8 mouse cellular contexts compared by ENCODE assay signal in genomic region chr13:21171156-21171530, GRCm38 (mm10). TPM values are rescaled to one million over a fixed set of nuclear protein-coding genes. Genes with fewer than 3 reads are reported as not detected.
DNase-seq lines count a peak whose midpoint lies in the region; ATAC-seq lines count a peak whose summit lies in the region.

No protein-coding gene starts in this region.

- WGBS in heart, embryonic 16.5 days: 12% methylated on average over 15 of the region's 15 CpGs
- WGBS in midbrain, embryonic 10.5 days: 6% methylated on average over 14 of the region's 15 CpGs

- intact Hi-C loops in left cerebral cortex, postnatal 4 days (cut with DNase I): loop anchor here (5.0 kb wide), 1 partner anchor 106 kb away; no protein-coding TSS in a partner anchor

- peak overlapping the region; percentile 66 for H3K4me3 ChIP-seq in heart, embryonic 16.5 days (ENCODE audit: low read length)
- peak overlapping the region; percentile 64 for H3K4me3 ChIP-seq in midbrain, embryonic 10.5 days

- peak; percentile 18 for DNase-seq in left cerebral cortex, postnatal 4 days
- DNase-seq in left cerebral cortex, adult 18-20 months (ENCODE audit: low spot score in 2 of 2): no peak
- DNase-seq in cerebellum, adult 9-11 months: peak; percentile 33
- peak; percentile 47 for DNase-seq in midbrain, embryonic 10.5 days (ENCODE audit: low spot score)
- DNase-seq in ovary, adult 18-20 months (ENCODE audit: low spot score): no peak
- DNase-seq in ovary, postnatal 14 days (ENCODE audit: low spot score): no peak

- no peaks in the 10 kb centered on the region for H3K27me3 ChIP-seq in heart, embryonic 16.5 days (ENCODE audit: control insufficient read depth, insufficient read depth, low read length)
- no peaks in the 10 kb centered on the region; the same call in 1 of the 2 replicates for H3K27me3 ChIP-seq in midbrain, embryonic 10.5 days (ENCODE audit: low read depth, poor library complexity, severe bottlenecking)

- H3K4me1 ChIP-seq in heart, embryonic 16.5 days (ENCODE audit: control insufficient read depth, insufficient read depth, low read length): peaks cover 15% of the 10 kb centered on the region
- H3K4me1 ChIP-seq in midbrain, embryonic 10.5 days: peaks cover 32% of the 10 kb centered on the region

- 0 out of 2 replicates have a peak overlapping the region, but pooled peaks have one; percentile 31 for H3K27ac ChIP-seq in heart, embryonic 16.5 days (ENCODE audit: low read length)
- H3K27ac ChIP-seq in midbrain, embryonic 10.5 days (replicated peaks): peak overlapping the region; percentile 47; the same call in 1 of the 2 replicates

- H3K9ac ChIP-seq in heart, embryonic 16.5 days (ENCODE audit: low read length): peak overlapping the region; percentile 51; the same call in 1 of the 2 replicates

- H3K4me2 ChIP-seq in heart, embryonic 16.5 days (ENCODE audit: low read depth, low read length): peak overlapping the region; percentile 85

- ATAC-seq in heart, embryonic 16.5 days (replicated peaks; ENCODE audit: extremely low read depth, insufficient read depth, low FRiP score): no peak
- ATAC-seq in CD4-positive, CD25-positive, alpha-beta regulatory T cell, adult 4 months: no peak

- H3K9me3 ChIP-seq in heart, embryonic 16.5 days (replicated peaks; ENCODE audit: control insufficient read depth, low read length): no peaks in the 10 kb centered on the region
- no peaks in the 10 kb centered on the region for H3K9me3 ChIP-seq in midbrain, embryonic 10.5 days (replicated peaks)

- no peaks in the 10 kb centered on the region for H3K36me3 ChIP-seq in heart, embryonic 16.5 days (ENCODE audit: control insufficient read depth, insufficient read depth)
- no peaks in the 10 kb centered on the region for H3K36me3 ChIP-seq in midbrain, embryonic 10.5 days

RNA-seq across cellular contexts. Expression of gene Trim27, which starts 8.1 kb away (rescaled TPM):
- 10 to 100 TPM; 57.6 to 65.0 TPM for total RNA-seq in left cerebral cortex, postnatal 4 days (2021)
- 10 to 100 TPM; 38.6 to 38.8 TPM for total RNA-seq in left cerebral cortex, adult 18-20 months (2021)
- polyA plus RNA-seq in heart, embryonic 16.5 days (2015; fragmentation: Nextera tagmentation; extraction: Ambion mirVana): 72.4 and 72.8 TPM in 2 replicates
- polyA plus RNA-seq in midbrain, embryonic 10.5 days (2016; fragmentation: Nextera tagmentation; extraction: Ambion mirVana): 146 and 162 TPM in 2 replicates
- 10 to 100 TPM; 10.5 to 13.5 TPM for polyA plus RNA-seq in CD4-positive, CD25-positive, alpha-beta regulatory T cell, adult 4 months (2017; shearing (Covaris generic))

RNA-seq across cellular contexts. Expression of gene Olfr1368, which starts 25.5 kb away (rescaled TPM):
- not detected for total RNA-seq in left cerebral cortex, postnatal 4 days (2021)
- not detected for total RNA-seq in left cerebral cortex, adult 18-20 months (2021)
- not detected in 2 replicates for polyA plus RNA-seq in heart, embryonic 16.5 days (2015; fragmentation: Nextera tagmentation; extraction: Ambion mirVana)
- polyA plus RNA-seq in midbrain, embryonic 10.5 days (2016; fragmentation: Nextera tagmentation; extraction: Ambion mirVana): not detected in 2 replicates
- not detected for polyA plus RNA-seq in CD4-positive, CD25-positive, alpha-beta regulatory T cell, adult 4 months (2017; shearing (Covaris generic))

RNA-seq across cellular contexts. Expression of gene Olfr263, which starts 41.7 kb away (rescaled TPM):
- not detected for total RNA-seq in left cerebral cortex, postnatal 4 days (2021)
- not detected for total RNA-seq in left cerebral cortex, adult 18-20 months (2021)
- polyA plus RNA-seq in heart, embryonic 16.5 days (2015; fragmentation: Nextera tagmentation; extraction: Ambion mirVana): not detected in 2 replicates
- polyA plus RNA-seq in midbrain, embryonic 10.5 days (2016; fragmentation: Nextera tagmentation; extraction: Ambion mirVana): not detected in 2 replicates
- polyA plus RNA-seq in CD4-positive, CD25-positive, alpha-beta regulatory T cell, adult 4 months (2017; shearing (Covaris generic)): not detected

RNA-seq across cellular contexts. Expression of gene Olfr1369-ps1, which starts 59.9 kb away (rescaled TPM):
- not detected for total RNA-seq in left cerebral cortex, postnatal 4 days (2021)
- not detected for total RNA-seq in left cerebral cortex, adult 18-20 months (2021)
- 0.04 TPM in 1 of 2 replicates, not detected in the other for polyA plus RNA-seq in heart, embryonic 16.5 days (2015; fragmentation: Nextera tagmentation; extraction: Ambion mirVana)
- 0.06 and 0.07 TPM in 2 replicates for polyA plus RNA-seq in midbrain, embryonic 10.5 days (2016; fragmentation: Nextera tagmentation; extraction: Ambion mirVana)
- polyA plus RNA-seq in CD4-positive, CD25-positive, alpha-beta regulatory T cell, adult 4 months (2017; shearing (Covaris generic)): under 1 TPM in 1 of 2 experiments, not detected in 1; 0.27 TPM

Comparison
In these comparisons a context has a peak if more than half of its experiments do, and no peak if none do; other contexts are left out.
1. DNase-seq: peak in left cerebral cortex, postnatal 4 days (single experiment), cerebellum, adult 9-11 months (single experiment) and midbrain, embryonic 10.5 days (single experiment); none in left cerebral cortex, adult 18-20 months (0 of 2), ovary, adult 18-20 months (single experiment) and ovary, postnatal 14 days (single experiment).